Mouse (Mus musculus) neural tube, embryonic 12.5 days (tissue): ENCODE measurements around the gene Fam189a2. TPM values are rescaled to one million over a fixed set of nuclear protein-coding genes. Genes with fewer than 3 reads are reported as not detected.

ENCODE experiments used
- ATAC-seq: fragments of 200-750 bp; cut with Nextera tagmentation; 2 replicates; pipeline ENCODE4 v1.8.0; 2017; ENCODE audit warnings: low read depth, mild to moderate bottlenecking, moderate TSS enrichment, moderate library complexity; ENCODE audit not compliant: low FRiP score
- H3K27ac ChIP-seq: fragments of 300-500 bp; sonication (generic); 2 replicates; pipeline ENCODE4 v1.5.1; 2016
- H3K27me3 ChIP-seq: fragments of 300-500 bp; sonication (generic); replicated peaks from 2 replicates; pipeline ENCODE4 v1.6.1; 2016; ENCODE audit warnings: mild to moderate bottlenecking
- H3K36me3 ChIP-seq: fragments of 300-500 bp; sonication (generic); 2 replicates; pipeline ENCODE4 v1.6.1; 2016; ENCODE audit warnings: mild to moderate bottlenecking
- H3K4me1 ChIP-seq: fragments of 300-500 bp; sonication (generic); 2 replicates; pipeline ENCODE4 v1.6.1; 2016
- H3K4me2 ChIP-seq: fragments of 300-500 bp; sonication (generic); replicated peaks from 2 replicates; pipeline ENCODE4 v1.6.1; 2016; ENCODE audit warnings: mild to moderate bottlenecking
- H3K4me3 ChIP-seq: fragments of 300-500 bp; sonication (generic); 2 replicates; pipeline ENCODE4 v1.5.1; 2016
- H3K9ac ChIP-seq: fragments of 300-500 bp; sonication (generic); 2 replicates; pipeline ENCODE4 v1.6.1; 2016; ENCODE audit warnings: mild to moderate bottlenecking
- H3K9me3 ChIP-seq: fragments of 300-500 bp; sonication (generic); 2 replicates; pipeline ENCODE4 v1.6.1; 2016; ENCODE audit warnings: mild to moderate bottlenecking
- WGBS: fragments of 180-500 bp; shearing (Covaris S2); methylation state at CpG from one replicate; pipeline ENCODE4 v1.1.7; 2016; 5-methylcytosine and 5-hydroxymethylcytosine counted together
- polyA plus RNA-seq: library from polyadenylated mRNA; unstranded; fragments of >200 nt; fragmentation: Nextera tagmentation; extraction: Ambion mirVana; gene quantifications from 2 replicates; pipeline ENCODE4 v1.2.1, GENCODE M21; 2016

The Fam189a2 gene
- polyA plus RNA-seq, 1 experiment from 2014 or later, result 0.93 TPM

DNA sequence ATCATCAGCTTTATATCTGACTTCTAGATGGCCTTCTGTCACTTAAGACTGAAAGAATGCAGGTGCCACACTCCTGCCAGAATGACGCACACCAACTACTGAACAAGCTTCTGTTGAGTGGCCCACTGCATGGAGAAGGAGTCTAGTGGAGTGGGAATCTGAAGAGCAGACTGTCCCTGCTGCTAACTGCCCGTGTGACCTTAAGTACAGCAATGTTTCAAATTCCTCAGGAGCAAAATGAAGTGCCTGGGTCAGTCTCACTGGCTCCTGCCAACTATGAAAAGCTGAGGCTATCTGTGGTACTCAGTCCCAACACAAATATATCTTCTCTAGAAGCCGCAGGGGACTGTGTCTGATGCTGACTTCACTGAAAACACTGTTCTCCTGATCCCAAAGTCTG lies 18.5 kb upstream of the Fam189a2 start:
- H3K4me2 ChIP-seq, result no peak overlapping the region
- no peak overlapping the region for H3K27ac ChIP-seq
- no peaks in the 10 kb centered on the region for H3K36me3 ChIP-seq
- no peaks in the 10 kb centered on the region for H3K4me1 ChIP-seq
- WGBS, result 84% methylated on average over 3 of the region's 3 CpGs
- H3K9me3 ChIP-seq, result no peaks in the 10 kb centered on the region
- ATAC-seq, result no peak
- no peak overlapping the region for H3K9ac ChIP-seq
- H3K4me3 ChIP-seq, result no peak overlapping the region
- H3K27me3 ChIP-seq, result no peaks in the 10 kb centered on the region

DNA sequence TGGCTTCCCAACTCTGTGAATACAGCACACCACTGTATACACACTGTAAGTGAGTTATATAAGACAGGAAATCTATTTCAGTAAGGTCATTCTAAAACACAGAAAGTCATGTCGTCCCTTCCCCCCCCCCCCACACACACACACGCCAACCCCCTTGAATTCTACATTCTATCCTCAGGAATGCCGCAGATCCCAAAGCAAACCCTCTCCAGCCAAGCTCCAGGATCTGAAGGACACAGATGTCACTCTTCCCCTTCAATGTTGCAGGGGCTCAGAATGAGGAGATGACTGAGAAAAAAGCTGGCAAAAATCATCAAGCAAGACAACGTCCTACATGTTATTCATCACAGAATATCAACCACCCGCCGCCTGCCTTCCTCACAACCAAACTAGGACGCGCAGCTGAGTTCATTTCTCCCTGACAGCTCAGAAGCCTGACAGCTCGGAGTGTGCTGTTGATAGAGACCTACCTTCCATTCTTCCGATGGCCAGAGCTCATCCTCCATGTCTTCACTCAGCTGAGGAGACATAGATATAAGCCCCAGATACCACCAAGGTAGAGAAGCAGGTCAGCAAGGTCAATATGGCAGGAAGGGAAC lies 15.7 kb upstream of the Fam189a2 start:
- Histone ChIP-seq H3K4me2 (no peak overlapping the region), H3K9me3 (no peaks in the 10 kb centered on the region), H3K4me1 (no peaks in the 10 kb centered on the region), H3K36me3 (no peaks in the 10 kb centered on the region), H3K9ac (no peak overlapping the region), H3K27me3 (no peaks in the 10 kb centered on the region), H3K4me3 (no peak overlapping the region), H3K27ac (no peak overlapping the region)
- 92% methylated on average over 10 of the region's 10 CpGs for WGBS
- no peak for ATAC-seq

GRCm38 (mm10) chr19:24042387-24042786 lies 11.6 kb upstream of the Fam189a2 start:
- H3K4me2 ChIP-seq, result no peak overlapping the region
- no peaks in the 10 kb centered on the region for H3K36me3 ChIP-seq
- no peaks in the 10 kb centered on the region for H3K4me1 ChIP-seq
- H3K9me3 ChIP-seq, result no peaks in the 10 kb centered on the region
- no peak overlapping the region for H3K27ac ChIP-seq
- ATAC-seq, result no peak
- no peaks in the 10 kb centered on the region for H3K27me3 ChIP-seq
- H3K9ac ChIP-seq, result no peak overlapping the region
- no peak overlapping the region for H3K4me3 ChIP-seq
- WGBS, result 94% methylated on average over 2 of the region's 2 CpGs

GRCm38 (mm10) chr19:24039061-24039853 lies 8.4 kb upstream of the Fam189a2 start:
- Histone ChIP-seq H3K4me2 (no peak overlapping the region), H3K4me1 (no peaks in the 10 kb centered on the region), H3K9ac (no peak overlapping the region), H3K36me3 (no peaks in the 10 kb centered on the region), H3K4me3 (no peak overlapping the region), H3K27ac (no peak overlapping the region), H3K27me3 (no peaks in the 10 kb centered on the region), H3K9me3 (no peaks in the 10 kb centered on the region)
- ATAC-seq, result no peak
- 84% methylated on average over 14 of the region's 14 CpGs for WGBS

GRCm38 (mm10) chr19:24034367-24034766 lies 3.5 kb upstream of the Fam189a2 start:
- H3K27me3 ChIP-seq, result peaks cover 23% of the 10 kb centered on the region
- WGBS, result 72% methylated on average over 3 of the region's 3 CpGs
- H3K9me3 ChIP-seq, result no peaks in the 10 kb centered on the region
- no peak overlapping the region for H3K4me2 ChIP-seq
- H3K4me1 ChIP-seq, result peaks cover 11% of the 10 kb centered on the region; the same call in 1 of the 2 replicates
- H3K27ac ChIP-seq, result no peak overlapping the region
- H3K9ac ChIP-seq, result no peak overlapping the region
- H3K4me3 ChIP-seq, result no peak overlapping the region
- H3K36me3 ChIP-seq, result no peaks in the 10 kb centered on the region
- no peak for ATAC-seq

GRCm38 (mm10) chr19:24032654-24033236 lies 1.9 kb upstream of the Fam189a2 start:
- H3K27me3 ChIP-seq, result peaks cover 23% of the 10 kb centered on the region

DNA sequence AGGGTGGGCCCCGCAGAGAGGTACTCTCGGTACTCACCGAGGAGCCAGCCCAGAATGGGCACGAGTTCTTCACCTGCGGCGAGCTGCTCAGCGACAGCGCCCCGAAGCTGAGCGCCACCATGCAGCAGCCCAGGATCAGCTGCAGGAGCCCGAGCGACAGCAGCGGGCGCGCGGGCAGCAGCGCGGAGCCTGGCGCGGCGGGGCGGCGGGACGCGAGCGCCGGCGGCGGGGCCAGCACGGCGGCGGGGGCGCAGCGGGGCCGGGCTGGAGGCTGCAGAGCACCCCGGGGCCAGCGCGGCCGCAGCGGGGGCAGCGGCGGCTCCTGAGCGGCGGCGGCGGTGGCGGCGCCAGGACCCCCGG lies 328 bp downstream of the Fam189a2 start:
- WGBS, result under 1% methylated on average over 45 of the region's 49 CpGs
- Histone ChIP-seq H3K36me3 (no peaks in the 10 kb centered on the region), H3K27ac (no peak overlapping the region), H3K9ac (peak overlapping the region; percentile 66), H3K27me3 (peaks cover 23% of the 10 kb centered on the region), H3K4me2 (peak overlapping the region; percentile 93), H3K4me1 (peaks cover 11% of the 10 kb centered on the region; the same call in 1 of the 2 replicates), H3K4me3 (peak overlapping the region; percentile 65), H3K9me3 (no peaks in the 10 kb centered on the region)
- peak; percentile 80 for ATAC-seq

More at GRCm38 (mm10) chr19:24032654-24033236, 1.9 kb upstream of the Fam189a2 start:
- no peak overlapping the region for H3K9ac ChIP-seq
- H3K4me1 ChIP-seq, result peaks cover 11% of the 10 kb centered on the region; the same call in 1 of the 2 replicates
- no peak overlapping the region for H3K4me3 ChIP-seq
- no peaks in the 10 kb centered on the region for H3K36me3 ChIP-seq
- ATAC-seq, result no peak
- no peak overlapping the region for H3K4me2 ChIP-seq
- WGBS, result 41% methylated on average over 5 of the region's 5 CpGs
- no peak overlapping the region for H3K27ac ChIP-seq
- no peaks in the 10 kb centered on the region for H3K9me3 ChIP-seq

DNA sequence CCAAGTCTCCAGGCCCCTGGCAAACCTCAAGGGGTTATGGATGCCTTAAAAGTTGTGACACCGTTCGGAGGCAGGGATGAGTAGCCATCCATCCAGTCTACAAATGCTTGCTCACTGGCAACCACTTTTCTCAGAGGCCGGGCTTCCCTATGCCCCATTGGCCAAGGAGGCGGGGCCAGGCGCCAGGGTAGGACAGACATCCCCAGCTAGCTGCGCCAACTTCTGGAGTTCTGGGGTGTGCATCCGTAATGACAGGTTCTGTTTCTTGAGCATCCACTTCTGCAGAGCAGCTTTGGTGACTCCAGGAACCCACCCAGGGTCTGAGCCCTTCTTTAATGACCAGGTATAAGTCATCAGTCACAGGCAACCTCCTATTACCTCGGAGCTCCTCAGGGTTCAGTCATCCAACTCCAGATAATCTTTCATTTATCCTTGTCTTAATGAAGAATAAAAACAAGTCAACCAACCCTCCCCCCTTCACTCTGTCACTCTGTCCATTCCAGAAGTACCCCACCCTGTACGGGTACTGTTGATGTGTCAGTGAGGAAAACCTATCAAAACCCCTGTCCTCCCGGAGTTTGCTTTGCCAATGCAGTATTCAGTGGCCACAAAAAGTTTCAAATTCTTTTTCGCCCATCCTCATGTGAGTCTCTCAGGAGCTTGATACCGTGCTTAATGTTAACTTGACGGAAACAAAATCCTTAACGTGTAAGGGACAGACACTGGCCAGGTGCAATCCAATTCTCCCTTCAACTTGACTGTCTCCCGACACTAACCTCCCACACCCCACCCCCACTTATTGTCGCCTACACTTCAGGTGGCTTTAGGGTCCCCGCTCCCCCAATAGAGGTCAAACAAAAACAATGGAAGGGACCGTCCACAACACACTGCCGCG lies 956 bp downstream of the Fam189a2 start:
- H3K9ac ChIP-seq, result peak overlapping the region; percentile 66
- ATAC-seq, result peak; percentile 7; the same call in 1 of the 2 replicates
- H3K27ac ChIP-seq, result no peak overlapping the region
- peaks cover 23% of the 10 kb centered on the region for H3K27me3 ChIP-seq
- no peaks in the 10 kb centered on the region for H3K9me3 ChIP-seq
- peak overlapping the region; percentile 93 for H3K4me2 ChIP-seq
- H3K4me3 ChIP-seq, result peak overlapping the region; percentile 65
- WGBS, result 14% methylated on average over 20 of the region's 20 CpGs
- peaks cover 11% of the 10 kb centered on the region; the same call in 1 of the 2 replicates for H3K4me1 ChIP-seq
- H3K36me3 ChIP-seq, result no peaks in the 10 kb centered on the region

- no peak overlapping the region for H3K4me3 ChIP-seq
- H3K4me1 ChIP-seq, result peaks cover 14% of the 10 kb centered on the region; the same call in 1 of the 2 replicates
- no peak overlapping the region for H3K9ac ChIP-seq
- H3K27me3 ChIP-seq, result peaks cover 9% of the 10 kb centered on the region; the same call in 1 of the 2 replicates
- WGBS, result 68% methylated on average over 5 of the region's 5 CpGs
- no peak overlapping the region for H3K27ac ChIP-seq
- no peak overlapping the region for H3K4me2 ChIP-seq
- no peaks in the 10 kb centered on the region for H3K36me3 ChIP-seq
- no peaks in the 10 kb centered on the region for H3K9me3 ChIP-seq
- ATAC-seq, result no peak
Observed at GRCm38 (mm10) chr19:24025876-24026275, 4.9 kb downstream of the Fam189a2 start.

DNA sequence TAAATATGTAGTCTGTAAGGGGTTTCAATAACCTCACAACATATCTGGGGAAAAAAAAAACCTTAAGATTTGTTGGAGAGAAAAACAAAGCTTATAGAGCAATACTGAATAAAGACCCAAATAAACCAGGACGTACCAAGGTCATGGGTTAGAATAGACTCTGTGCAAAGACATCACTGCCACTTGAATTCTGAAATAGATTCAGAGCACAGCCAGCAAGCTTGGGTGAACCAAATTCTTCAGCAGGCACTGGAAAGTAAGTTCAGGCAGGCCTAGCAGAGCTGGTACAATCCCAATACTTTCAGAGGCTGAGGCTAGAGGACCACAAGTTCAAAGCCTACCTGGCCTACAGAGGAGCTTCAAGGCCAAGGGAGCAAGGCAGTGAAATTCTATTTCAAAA lies 6.2 kb downstream of the Fam189a2 start:
- peaks cover 9% of the 10 kb centered on the region; the same call in 1 of the 2 replicates for H3K4me1 ChIP-seq
- WGBS, result 41% methylated on average over 1 of the region's 1 CpGs
- H3K9me3 ChIP-seq, result no peaks in the 10 kb centered on the region
- no peak overlapping the region for H3K4me2 ChIP-seq
- no peak overlapping the region for H3K9ac ChIP-seq
- no peak overlapping the region for H3K4me3 ChIP-seq
- peaks cover 2% of the 10 kb centered on the region; the same call in 1 of the 2 replicates for H3K27me3 ChIP-seq
- ATAC-seq, result no peak
- H3K36me3 ChIP-seq, result no peaks in the 10 kb centered on the region
- no peak overlapping the region for H3K27ac ChIP-seq

DNA sequence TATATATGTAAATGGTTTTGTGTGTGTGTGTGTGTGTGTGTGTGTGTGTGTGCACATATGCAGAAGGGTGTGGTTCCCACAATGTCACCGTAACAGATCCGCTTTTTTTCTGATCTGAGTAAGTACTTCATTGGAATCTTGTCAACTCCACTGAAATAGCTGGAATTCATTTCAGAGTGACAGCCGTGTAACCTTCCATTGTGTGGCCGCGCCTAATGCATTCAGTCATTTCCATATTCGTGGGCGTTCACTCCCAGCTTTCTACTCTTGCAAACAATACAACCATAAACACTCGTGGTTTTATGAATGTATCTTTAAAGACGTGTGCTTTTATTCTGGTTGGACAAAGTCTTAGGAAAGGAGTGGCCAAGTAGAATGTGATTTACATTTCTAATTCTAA lies 6.7 kb downstream of the Fam189a2 start:
- Histone ChIP-seq H3K4me3 (no peak overlapping the region), H3K27ac (no peak overlapping the region), H3K36me3 (no peaks in the 10 kb centered on the region), H3K27me3 (no peaks in the 10 kb centered on the region; the same call in 1 of the 2 replicates), H3K4me1 (peaks cover 7% of the 10 kb centered on the region; the same call in 1 of the 2 replicates), H3K4me2 (no peak overlapping the region), H3K9ac (no peak overlapping the region), H3K9me3 (no peaks in the 10 kb centered on the region)
- 28% methylated on average over 9 of the region's 9 CpGs for WGBS
- ATAC-seq, result no peak
